Mouse (Mus musculus): Measurements from ENCODE around the gene Chd9. TPM values are rescaled to one million over a fixed set of nuclear protein-coding genes. Genes with fewer than 3 reads are reported as not detected.

Chd9 gene
- polyA plus RNA-seq, 1 experiment from 2014 or later: 60.0 TPM

DNA sequence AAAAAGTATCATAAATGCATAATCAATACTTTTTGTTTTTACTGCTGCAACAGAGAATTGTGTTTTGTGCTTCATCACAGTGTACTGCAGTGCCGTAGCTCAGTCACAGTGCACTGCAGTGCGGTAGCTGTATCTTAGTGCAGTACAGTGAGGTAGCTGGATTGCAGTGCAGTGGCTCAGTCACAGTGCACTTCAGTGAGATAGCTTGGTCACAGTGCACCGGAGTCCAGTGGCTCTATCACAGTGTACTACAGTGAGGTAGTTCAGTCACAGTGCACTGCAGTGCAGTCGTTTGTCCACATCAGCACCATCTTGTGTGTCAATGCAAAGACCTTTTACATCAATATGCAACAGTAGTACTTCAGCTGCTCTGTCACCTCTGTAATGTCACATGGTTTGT lies 140.2 kb downstream of the Chd9 start:
- H3K4me2 ChIP-seq (ENCODE audit: low read depth, severe bottlenecking): no peak overlapping the region
- H3K4me3 ChIP-seq (ENCODE audit: low read depth, low read length): no peak overlapping the region
- 95% methylated on average over 4 of the region's 4 CpGs for WGBS

GRCm38 (mm10) chr8:90976960-90977371 lies 148.8 kb downstream of the Chd9 start:
- no peaks in the 10 kb centered on the region for H3K9me3 ChIP-seq (ENCODE audit: control insufficient read depth, low read length)
- DNase-seq (ENCODE audit: low spot score) (no peak), ATAC-seq (ENCODE audit: insufficient number of reproducible peaks, low FRiP score, low TSS enrichment, low read depth) (no peak)
- H3K4me1 ChIP-seq (ENCODE audit: control insufficient read depth, insufficient read depth, low read length): no peaks in the 10 kb centered on the region
- no peak overlapping the region for H3K4me3 ChIP-seq (ENCODE audit: low read depth, low read length)
- H3K27ac ChIP-seq (replicated peaks; ENCODE audit: low read depth, low read length): no peak overlapping the region
- no peak overlapping the region for H3K9ac ChIP-seq (ENCODE audit: low read length)
- no peak overlapping the region for H3K4me2 ChIP-seq (ENCODE audit: low read depth, severe bottlenecking)
- WGBS: 90% methylated on average over 8 of the region's 8 CpGs
- no peaks in the 10 kb centered on the region for H3K36me3 ChIP-seq (ENCODE audit: control insufficient read depth, insufficient read depth, low read length)
- no peaks in the 10 kb centered on the region for H3K27me3 ChIP-seq (ENCODE audit: control insufficient read depth, insufficient read depth, low read length)

More for the DNA sequence above, 140.2 kb downstream of the Chd9 start:
- Histone ChIP-seq H3K4me1 (ENCODE audit: control insufficient read depth, insufficient read depth, low read length) (no peaks in the 10 kb centered on the region), H3K36me3 (ENCODE audit: control insufficient read depth, insufficient read depth, low read length) (0 out of 2 replicates have a peak, but pooled peaks cover 2% of the 10 kb centered on the region), H3K27ac (replicated peaks; ENCODE audit: low read depth, low read length) (no peak overlapping the region), H3K9ac (ENCODE audit: low read length) (no peak overlapping the region), H3K27me3 (ENCODE audit: control insufficient read depth, insufficient read depth, low read length) (no peaks in the 10 kb centered on the region), H3K9me3 (ENCODE audit: control insufficient read depth, low read length) (no peaks in the 10 kb centered on the region)
- no peak for ATAC-seq (ENCODE audit: insufficient number of reproducible peaks, low FRiP score, low TSS enrichment, low read depth)
- no peak for DNase-seq (ENCODE audit: low spot score)

DNA sequence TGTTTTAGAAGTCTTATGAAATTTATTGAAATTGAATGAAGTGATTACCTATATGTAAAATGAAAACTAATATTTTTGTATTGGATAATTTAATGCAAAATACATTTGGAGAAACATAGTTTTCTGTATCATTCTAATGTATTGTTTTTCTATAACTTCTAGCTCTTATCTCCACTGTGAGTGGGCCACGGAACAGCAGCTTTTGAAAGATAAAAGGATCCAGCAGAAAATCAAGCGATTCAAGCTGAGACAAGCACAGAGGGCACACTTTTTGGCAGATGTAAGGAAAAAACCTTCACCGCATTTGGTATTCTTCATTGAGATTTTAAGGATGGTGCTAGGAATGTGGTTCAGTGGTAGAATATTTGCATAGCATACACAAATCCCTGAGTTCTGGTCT lies 150.6 kb downstream of the Chd9 start:
- Histone ChIP-seq H3K36me3 (ENCODE audit: control insufficient read depth, insufficient read depth, low read length) (peaks cover 4% of the 10 kb centered on the region; the same call in 1 of the 2 replicates), H3K9ac (ENCODE audit: low read length) (no peak overlapping the region), H3K27me3 (ENCODE audit: control insufficient read depth, insufficient read depth, low read length) (no peaks in the 10 kb centered on the region), H3K4me3 (ENCODE audit: low read depth, low read length) (no peak overlapping the region), H3K27ac (replicated peaks; ENCODE audit: low read depth, low read length) (no peak overlapping the region), H3K4me1 (ENCODE audit: control insufficient read depth, insufficient read depth, low read length) (no peaks in the 10 kb centered on the region), H3K9me3 (ENCODE audit: control insufficient read depth, low read length) (no peaks in the 10 kb centered on the region), H3K4me2 (ENCODE audit: low read depth, severe bottlenecking) (no peak overlapping the region)
- DNase-seq (ENCODE audit: low spot score): no peak
- 98% methylated on average over 3 of the region's 3 CpGs for WGBS
- ATAC-seq (ENCODE audit: insufficient number of reproducible peaks, low FRiP score, low TSS enrichment, low read depth): no peak

- Histone ChIP-seq H3K4me1 (ENCODE audit: control insufficient read depth, insufficient read depth, low read length) (no peaks in the 10 kb centered on the region), H3K4me3 (ENCODE audit: low read depth, low read length) (no peak overlapping the region), H3K9me3 (ENCODE audit: control insufficient read depth, low read length) (no peaks in the 10 kb centered on the region), H3K36me3 (ENCODE audit: control insufficient read depth, insufficient read depth, low read length) (peaks cover 4% of the 10 kb centered on the region; the same call in 1 of the 2 replicates), H3K4me2 (ENCODE audit: low read depth, severe bottlenecking) (no peak overlapping the region), H3K27ac (replicated peaks; ENCODE audit: low read depth, low read length) (no peak overlapping the region), H3K9ac (ENCODE audit: low read length) (no peak overlapping the region), H3K27me3 (ENCODE audit: control insufficient read depth, insufficient read depth, low read length) (no peaks in the 10 kb centered on the region)
- DNase-seq (ENCODE audit: low spot score): no peak
- 94% methylated on average over 5 of the region's 5 CpGs for WGBS
- ATAC-seq (ENCODE audit: insufficient number of reproducible peaks, low FRiP score, low TSS enrichment, low read depth): no peak
These were observed 151.1 kb downstream of the Chd9 start for GRCm38 (mm10) chr8:90979295-90979694.

GRCm38 (mm10) chr8:90982087-90982486 lies 153.9 kb downstream of the Chd9 start:
- Histone ChIP-seq H3K4me3 (ENCODE audit: low read depth, low read length) (no peak overlapping the region), H3K27me3 (ENCODE audit: control insufficient read depth, insufficient read depth, low read length) (no peaks in the 10 kb centered on the region), H3K4me2 (ENCODE audit: low read depth, severe bottlenecking) (no peak overlapping the region), H3K4me1 (ENCODE audit: control insufficient read depth, insufficient read depth, low read length) (no peaks in the 10 kb centered on the region), H3K9ac (ENCODE audit: low read length) (no peak overlapping the region), H3K9me3 (ENCODE audit: control insufficient read depth, low read length) (no peaks in the 10 kb centered on the region), H3K27ac (replicated peaks; ENCODE audit: low read depth, low read length) (no peak overlapping the region), H3K36me3 (ENCODE audit: control insufficient read depth, insufficient read depth, low read length) (peaks cover 4% of the 10 kb centered on the region; the same call in 1 of the 2 replicates)
- DNase-seq (ENCODE audit: low spot score) (no peak), ATAC-seq (ENCODE audit: insufficient number of reproducible peaks, low FRiP score, low TSS enrichment, low read depth) (no peak)
- 91% methylated on average over 3 of the region's 3 CpGs for WGBS

- Histone ChIP-seq H3K4me1 (ENCODE audit: control insufficient read depth, insufficient read depth, low read length) (no peaks in the 10 kb centered on the region), H3K9ac (ENCODE audit: low read length) (no peak overlapping the region), H3K27me3 (ENCODE audit: control insufficient read depth, insufficient read depth, low read length) (no peaks in the 10 kb centered on the region), H3K4me2 (ENCODE audit: low read depth, severe bottlenecking) (no peak overlapping the region), H3K4me3 (ENCODE audit: low read depth, low read length) (no peak overlapping the region), H3K9me3 (ENCODE audit: control insufficient read depth, low read length) (no peaks in the 10 kb centered on the region), H3K27ac (replicated peaks; ENCODE audit: low read depth, low read length) (no peak overlapping the region), H3K36me3 (ENCODE audit: control insufficient read depth, insufficient read depth, low read length) (peaks cover 19% of the 10 kb centered on the region)
- ATAC-seq (ENCODE audit: insufficient number of reproducible peaks, low FRiP score, low TSS enrichment, low read depth): no peak
- 15% methylated on average over 2 of the region's 2 CpGs for WGBS
- peak; percentile 86 for DNase-seq (ENCODE audit: low spot score)
These were observed 191.6 kb downstream of the Chd9 start for GRCm38 (mm10) chr8:91019726-91020125.

GRCm38 (mm10) chr8:91034417-91034816 lies 206.3 kb downstream of the Chd9 start:
- Histone ChIP-seq H3K27ac (replicated peaks; ENCODE audit: low read depth, low read length) (no peak overlapping the region), H3K27me3 (ENCODE audit: control insufficient read depth, insufficient read depth, low read length) (no peaks in the 10 kb centered on the region), H3K9ac (ENCODE audit: low read length) (no peak overlapping the region), H3K4me3 (ENCODE audit: low read depth, low read length) (no peak overlapping the region), H3K9me3 (ENCODE audit: control insufficient read depth, low read length) (no peaks in the 10 kb centered on the region), H3K4me2 (ENCODE audit: low read depth, severe bottlenecking) (no peak overlapping the region), H3K36me3 (ENCODE audit: control insufficient read depth, insufficient read depth, low read length) (peaks cover 8% of the 10 kb centered on the region), H3K4me1 (ENCODE audit: control insufficient read depth, insufficient read depth, low read length) (no peaks in the 10 kb centered on the region)
- WGBS: 85% methylated on average over 6 of the region's 6 CpGs
- DNase-seq (ENCODE audit: low spot score) (no peak), ATAC-seq (ENCODE audit: insufficient number of reproducible peaks, low FRiP score, low TSS enrichment, low read depth) (no peak)

DNA sequence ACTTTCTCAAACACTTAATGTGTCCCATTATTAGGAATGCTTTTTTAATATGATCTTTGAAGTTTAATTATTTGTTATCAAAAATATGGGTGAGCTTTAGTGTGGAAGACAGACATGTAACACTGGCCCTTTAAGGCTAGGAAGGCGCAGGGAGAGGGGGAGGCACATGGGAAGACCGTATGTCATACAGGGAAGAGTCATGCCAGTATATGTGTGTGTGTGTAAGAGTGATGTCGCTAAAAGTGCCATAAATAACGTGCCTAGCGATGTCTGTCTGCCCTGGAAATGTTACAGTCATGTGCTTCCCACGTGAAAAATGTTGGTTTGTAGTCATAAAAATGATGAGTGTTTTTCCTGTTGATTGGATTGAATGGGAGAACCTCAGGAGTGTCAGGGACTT lies 208.8 kb downstream of the Chd9 start:
- Histone ChIP-seq H3K4me3 (ENCODE audit: low read depth, low read length) (no peak overlapping the region), H3K27me3 (ENCODE audit: control insufficient read depth, insufficient read depth, low read length) (no peaks in the 10 kb centered on the region), H3K36me3 (ENCODE audit: control insufficient read depth, insufficient read depth, low read length) (peaks cover 11% of the 10 kb centered on the region), H3K9me3 (ENCODE audit: control insufficient read depth, low read length) (no peaks in the 10 kb centered on the region), H3K4me2 (ENCODE audit: low read depth, severe bottlenecking) (no peak overlapping the region), H3K4me1 (ENCODE audit: control insufficient read depth, insufficient read depth, low read length) (no peaks in the 10 kb centered on the region), H3K9ac (ENCODE audit: low read length) (no peak overlapping the region), H3K27ac (replicated peaks; ENCODE audit: low read depth, low read length) (no peak overlapping the region)
- ATAC-seq (ENCODE audit: insufficient number of reproducible peaks, low FRiP score, low TSS enrichment, low read depth): no peak
- 81% methylated on average over 6 of the region's 6 CpGs for WGBS
- DNase-seq (ENCODE audit: low spot score): no peak

DNA sequence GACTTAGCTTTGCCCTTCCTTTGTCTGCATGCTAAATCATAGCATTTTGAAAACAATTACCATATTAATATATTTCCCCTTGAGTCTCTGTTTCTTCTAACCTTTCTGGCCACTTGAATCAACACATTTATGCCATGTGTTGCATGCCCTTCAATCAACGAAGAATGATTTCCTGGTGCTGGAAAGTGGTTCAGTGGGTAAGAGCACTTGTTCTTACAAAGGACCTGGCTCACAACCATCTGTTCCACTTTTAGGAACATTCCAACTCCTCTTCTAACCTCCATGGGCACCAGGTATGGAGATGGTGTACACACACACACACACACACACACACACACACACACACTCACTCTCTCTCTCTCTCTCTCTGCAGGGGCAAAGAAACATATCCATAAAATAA lies 210.5 kb downstream of the Chd9 start:
- DNase-seq (ENCODE audit: low spot score) (no peak), ATAC-seq (ENCODE audit: insufficient number of reproducible peaks, low FRiP score, low TSS enrichment, low read depth) (no peak)
- H3K9me3 ChIP-seq (ENCODE audit: control insufficient read depth, low read length): no peaks in the 10 kb centered on the region
- no peak overlapping the region for H3K4me3 ChIP-seq (ENCODE audit: low read depth, low read length)
- H3K9ac ChIP-seq (ENCODE audit: low read length): no peak overlapping the region
- no peak overlapping the region for H3K27ac ChIP-seq (replicated peaks; ENCODE audit: low read depth, low read length)
- 98% methylated on average over 1 of the region's 1 CpGs for WGBS
- no peaks in the 10 kb centered on the region for H3K4me1 ChIP-seq (ENCODE audit: control insufficient read depth, insufficient read depth, low read length)
- H3K4me2 ChIP-seq (ENCODE audit: low read depth, severe bottlenecking): no peak overlapping the region
- peaks cover 15% of the 10 kb centered on the region for H3K36me3 ChIP-seq (ENCODE audit: control insufficient read depth, insufficient read depth, low read length)
- no peaks in the 10 kb centered on the region for H3K27me3 ChIP-seq (ENCODE audit: control insufficient read depth, insufficient read depth, low read length)

All from limb, embryonic 11.5 days (tissue).